Comparison of ENCODE assay signal across 10 mouse cellular contexts in the genomic region with DNA sequence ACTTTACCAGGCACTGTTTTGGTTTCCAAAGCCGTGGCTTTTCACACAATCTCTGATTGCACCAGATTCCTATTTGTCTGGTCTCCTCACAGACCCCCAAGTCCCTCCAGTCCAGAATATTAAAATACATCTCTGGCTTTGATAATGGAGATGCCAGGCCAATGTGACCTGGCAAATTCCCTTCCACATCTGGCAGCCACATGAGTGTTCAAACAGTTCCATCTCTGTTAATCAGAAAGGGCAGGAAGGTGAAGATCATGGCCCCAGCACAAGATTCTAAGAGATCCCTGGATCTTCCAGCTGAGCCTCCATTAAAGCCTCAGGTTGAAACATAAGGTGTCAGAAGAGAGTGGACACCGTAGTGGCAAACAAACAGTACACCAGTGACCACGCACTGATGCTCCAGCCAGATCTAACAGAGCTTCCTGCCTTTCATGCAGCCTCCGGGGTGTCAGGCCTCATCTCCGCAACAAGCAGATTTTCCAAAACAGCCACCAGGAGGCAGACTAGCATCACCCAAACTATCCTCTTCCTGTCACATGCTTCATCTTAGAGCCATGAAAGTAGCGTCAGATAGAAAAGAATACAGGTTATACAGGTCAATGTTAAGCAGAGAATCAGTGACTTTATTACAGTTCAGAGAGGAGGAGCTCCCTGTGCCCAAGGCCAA. TPM values are rescaled to one million over a fixed set of nuclear protein-coding genes. Genes with fewer than 3 reads are reported as not detected.
DNase-seq lines count a peak whose midpoint lies in the region; ATAC-seq and TF ChIP-seq lines count a peak whose summit lies in the region.
"Had no signal": no experiment of that assay in that cellular context is flagged by ENCODE, and none has a peak within 500 bp of the region (broad histone marks: within the 10 kb centered on the region; RNA-seq: fewer than 3 reads in every experiment).

No protein-coding gene starts in this region.

- no peak overlapping the region for H3K4me2 ChIP-seq in liver, embryonic 12.5 days
- H3K4me2 ChIP-seq in limb, embryonic 14.5 days (replicated peaks; ENCODE audit: low read depth, low read length, severe bottlenecking) = no peak overlapping the region
- H3K4me2 ChIP-seq: neural tube, embryonic 13.5 days had no signal

- no peaks in the 10 kb centered on the region for H3K36me3 ChIP-seq in liver, embryonic 12.5 days
- H3K36me3 ChIP-seq in MEL (ENCODE audit: control insufficient read depth in 1 of 2, insufficient read depth in 2 of 2, low read length in 2 of 2) = no peaks in the 10 kb centered on the region
- H3K36me3 ChIP-seq in limb, embryonic 14.5 days (ENCODE audit: control insufficient read depth, insufficient read depth, low read length) = no peaks in the 10 kb centered on the region
- no peaks in the 10 kb centered on the region for H3K36me3 ChIP-seq in splenic B cell, adult 2 months (ENCODE audit: control insufficient read depth, insufficient read depth, low read length, poor library complexity, severe bottlenecking)
- H3K36me3 ChIP-seq: neural tube, embryonic 13.5 days had no signal

- no peak overlapping the region for H3K27ac ChIP-seq in liver, embryonic 12.5 days
- H3K27ac ChIP-seq in MEL (ENCODE audit: control insufficient read depth, low read depth, low read length) = no peak overlapping the region
- H3K27ac ChIP-seq in limb, embryonic 14.5 days (replicated peaks; ENCODE audit: low read depth, low read length) = no peak overlapping the region
- H3K27ac ChIP-seq: neural tube, embryonic 13.5 days had no signal

- H3K4me1 ChIP-seq in liver, embryonic 12.5 days = no peaks in the 10 kb centered on the region
- no peaks in the 10 kb centered on the region for H3K4me1 ChIP-seq in MEL (ENCODE audit: control insufficient read depth in 1 of 2, insufficient read depth in 2 of 2, low read length in 2 of 2)
- peaks cover 3% of the 10 kb centered on the region; the same call in 1 of the 2 replicates for H3K4me1 ChIP-seq in limb, embryonic 14.5 days (ENCODE audit: control insufficient read depth, insufficient read depth, low read length)
- H3K4me1 ChIP-seq: neural tube, embryonic 13.5 days had no signal

- TF ChIP-seq EP300 in MEL (IDR thresholded peaks at IDR 0.05; ENCODE audit: low read depth in 1 of 2, low read length in 2 of 2) = no peak

- no peak; the same call in none of the 2 replicates for TF ChIP-seq RAD21 in MEL (IDR thresholded peaks at IDR 0.05; ENCODE audit: low read depth, low read length)

- H3K9me3 ChIP-seq in liver, embryonic 12.5 days (replicated peaks) = no peaks in the 10 kb centered on the region
- H3K9me3 ChIP-seq in MEL (replicated peaks; ENCODE audit: insufficient read depth, low read length) = no peaks in the 10 kb centered on the region
- no peaks in the 10 kb centered on the region for H3K9me3 ChIP-seq in limb, embryonic 14.5 days (ENCODE audit: control insufficient read depth, low read length)
- H3K9me3 ChIP-seq: neural tube, embryonic 13.5 days had no signal

- ATAC-seq in liver, embryonic 12.5 days = no peak
- no peak for ATAC-seq in limb, embryonic 14.5 days (ENCODE audit: low FRiP score, low read depth)

- no peak overlapping the region for H3K9ac ChIP-seq in liver, embryonic 12.5 days
- H3K9ac ChIP-seq in MEL (ENCODE audit: control insufficient read depth, low read depth, low read length, poor library complexity, severe bottlenecking) = no peak overlapping the region
- H3K9ac ChIP-seq in limb, embryonic 14.5 days (ENCODE audit: low read depth, low read length, severe bottlenecking) = no peak overlapping the region
- H3K9ac ChIP-seq: neural tube, embryonic 13.5 days had no signal

- 37% methylated on average over 6 of the region's 6 CpGs for WGBS in liver, embryonic 12.5 days (ENCODE audit: insufficient replicate concordance)
- WGBS in limb, embryonic 14.5 days = 29% methylated on average over 6 of the region's 6 CpGs

- H3K79me2 ChIP-seq in MEL (ENCODE audit: control insufficient read depth, insufficient read depth, low read length, poor library complexity) = no peaks in the 10 kb centered on the region

- no peaks in the 10 kb centered on the region for H3K27me3 ChIP-seq in liver, embryonic 12.5 days (replicated peaks)
- no peaks in the 10 kb centered on the region for H3K27me3 ChIP-seq in MEL (ENCODE audit: control insufficient read depth in 1 of 2, insufficient read depth in 2 of 2, low read length in 2 of 2)
- H3K27me3 ChIP-seq in limb, embryonic 14.5 days (ENCODE audit: control insufficient read depth, insufficient read depth, low read length) = no peaks in the 10 kb centered on the region
- no peaks in the 10 kb centered on the region for H3K27me3 ChIP-seq in splenic B cell, adult 2 months (ENCODE audit: control insufficient read depth, insufficient read depth, low read length, poor library complexity, severe bottlenecking)
- H3K27me3 ChIP-seq: neural tube, embryonic 13.5 days had no signal

- no peak overlapping the region for H3K4me3 ChIP-seq in liver, embryonic 12.5 days
- no peak overlapping the region for H3K4me3 ChIP-seq in MEL (ENCODE audit: control insufficient read depth in 1 of 2, insufficient read depth in 1 of 2, low read depth in 2 of 2, low read length in 2 of 2)
- no peak overlapping the region for H3K4me3 ChIP-seq in limb, embryonic 14.5 days (replicated peaks; ENCODE audit: low read length)
- H3K4me3 ChIP-seq: neural tube, embryonic 13.5 days had no signal

- DNase-seq in liver (peak; percentile 15), MEL (ENCODE audit: low read depth, low spot score) (peak; percentile 4)
- peak; percentile 34 for DNase-seq in adrenal gland, adult 8-10 months
- DNase-seq in gastrocnemius, postnatal 10 days = peak; percentile 45
- DNase-seq in limb, embryonic 14.5 days (ENCODE audit: low spot score) = peak; percentile 57
- peak; percentile 39 for DNase-seq in splenic B cell, adult 2 months (ENCODE audit: low read depth, low spot score)
- DNase-seq in spleen, postnatal 36 days (ENCODE audit: low spot score in 2 of 2) = no peak

- TF ChIP-seq CTCF in MEL (IDR thresholded peaks at IDR 0.05 in 2 of 3, conservative IDR thresholded peaks at IDR 0.05 in 1 of 3; ENCODE audit: control insufficient read depth in 1 of 3, insufficient read depth in 1 of 3, low read depth in 2 of 3, low read length in 3 of 3, poor library complexity in 1 of 3, severe bottlenecking in 1 of 3) = peak in 2 of 3 experiments; percentile 10 to 17; a peak in 2 of 6 replicates

- TF ChIP-seq POLR2A in MEL (IDR thresholded peaks at IDR 0.05; ENCODE audit: control insufficient read depth in 1 of 2, insufficient read depth in 1 of 2, low read depth in 1 of 2, low read length in 2 of 2, poor library complexity in 1 of 2) = no peak
- no peak for TF ChIP-seq POLR2A in limb, embryonic 14.5 days (IDR thresholded peaks at IDR 0.05; ENCODE audit: borderline replicate concordance, extremely low read depth, insufficient read depth, insufficient read length)

RNA-seq across cellular contexts. Expression of gene Ccl7, which starts 2.4 kb away (rescaled TPM):
- 0.62 and 0.68 TPM in 2 replicates for polyA plus RNA-seq in liver, embryonic 12.5 days (2016; fragmentation: Nextera tagmentation; extraction: Ambion mirVana)
- not detected in 2 replicates for total RNA-seq in MEL (2012; rRNA removed)
- polyA plus RNA-seq in MEL (2012; ENCODE audit: insufficient read depth in 1 of 2, insufficient read length in 2 of 2, low read depth in 1 of 2, low replicate concordance in 2 of 2, missing spikeins in 1 of 2) = not detected
- 1 to 10 TPM in 1 of 4 experiments, under 1 TPM in 1, not detected in 2; 0.46 to 1.7 TPM for total RNA-seq in adrenal gland, adult 8-10 months (2022)
- total RNA-seq in gastrocnemius, postnatal 10 days (2021) = 1 to 10 TPM in 1 of 2 experiments, under 1 TPM in 1; 0.94 to 1.2 TPM
- 1.2 and 1.5 TPM in 2 replicates for polyA plus RNA-seq in limb, embryonic 14.5 days (2012; rRNA removed)
- polyA plus RNA-seq in limb, embryonic 14.5 days (2014; fragmentation: Nextera tagmentation; extraction: Ambion mirVana) = 4.3 and 4.6 TPM in 2 replicates

RNA-seq across cellular contexts. Expression of gene Gm17268, which starts 9.5 kb away (rescaled TPM):
- polyA plus RNA-seq in liver, embryonic 12.5 days (2016; fragmentation: Nextera tagmentation; extraction: Ambion mirVana) = not detected in 2 replicates
- total RNA-seq in MEL (2012; rRNA removed) = not detected in 2 replicates
- not detected for polyA plus RNA-seq in MEL (2012; ENCODE audit: insufficient read depth in 1 of 2, insufficient read length in 2 of 2, low read depth in 1 of 2, low replicate concordance in 2 of 2, missing spikeins in 1 of 2)
- not detected for total RNA-seq in adrenal gland, adult 8-10 months (2022)
- not detected for total RNA-seq in gastrocnemius, postnatal 10 days (2021)
- not detected in 2 replicates for polyA plus RNA-seq in limb, embryonic 14.5 days (2012; rRNA removed)
- not detected in 2 replicates for polyA plus RNA-seq in limb, embryonic 14.5 days (2014; fragmentation: Nextera tagmentation; extraction: Ambion mirVana)
- polyA plus RNA-seq: heart, embryonic 16.5 days; neural tube, embryonic 13.5 days had no signal

RNA-seq across cellular contexts. Expression of gene Ccl11, which starts 9.7 kb away (rescaled TPM):
- polyA plus RNA-seq in liver, embryonic 12.5 days (2016; fragmentation: Nextera tagmentation; extraction: Ambion mirVana) = 0.11 TPM in 1 of 2 replicates, not detected in the other
- total RNA-seq in MEL (2012; rRNA removed) = not detected in 2 replicates
- polyA plus RNA-seq in MEL (2012; ENCODE audit: insufficient read depth in 1 of 2, insufficient read length in 2 of 2, low read depth in 1 of 2, low replicate concordance in 2 of 2, missing spikeins in 1 of 2) = not detected
- 1 to 10 TPM; 3.5 to 8.2 (median 4.4) TPM for total RNA-seq in adrenal gland, adult 8-10 months (2022)
- 10 to 100 TPM; 12.2 to 13.3 TPM for total RNA-seq in gastrocnemius, postnatal 10 days (2021)
- polyA plus RNA-seq in limb, embryonic 14.5 days (2012; rRNA removed) = 4.3 and 5.8 TPM in 2 replicates
- polyA plus RNA-seq in limb, embryonic 14.5 days (2014; fragmentation: Nextera tagmentation; extraction: Ambion mirVana) = 4.0 and 4.9 TPM in 2 replicates

RNA-seq across cellular contexts. Expression of gene Ccl2, which starts 12.5 kb away (rescaled TPM):
- 2.0 and 2.8 TPM in 2 replicates for polyA plus RNA-seq in liver, embryonic 12.5 days (2016; fragmentation: Nextera tagmentation; extraction: Ambion mirVana)
- total RNA-seq in MEL (2012; rRNA removed) = 0.15 and 0.20 TPM in 2 replicates
- polyA plus RNA-seq in MEL (2012; ENCODE audit: insufficient read depth in 1 of 2, insufficient read length in 2 of 2, low read depth in 1 of 2, low replicate concordance in 2 of 2, missing spikeins in 1 of 2) = not detected
- 1 to 10 TPM in 3 of 4 experiments, under 1 TPM in 1; 0.74 to 2.6 (median 1.2) TPM for total RNA-seq in adrenal gland, adult 8-10 months (2022)
- 1 to 10 TPM in 1 of 2 experiments, under 1 TPM in 1; 0.92 to 2.0 TPM for total RNA-seq in gastrocnemius, postnatal 10 days (2021)
- 4.7 and 7.0 TPM in 2 replicates for polyA plus RNA-seq in limb, embryonic 14.5 days (2012; rRNA removed)
- 6.3 and 7.7 TPM in 2 replicates for polyA plus RNA-seq in limb, embryonic 14.5 days (2014; fragmentation: Nextera tagmentation; extraction: Ambion mirVana)

RNA-seq across cellular contexts. Expression of gene Ccl12, which starts 53.8 kb away (rescaled TPM):
- polyA plus RNA-seq in liver, embryonic 12.5 days (2016; fragmentation: Nextera tagmentation; extraction: Ambion mirVana) = 0.45 and 0.50 TPM in 2 replicates
- total RNA-seq in MEL (2012; rRNA removed) = not detected in 2 replicates
- polyA plus RNA-seq in MEL (2012; ENCODE audit: insufficient read depth in 1 of 2, insufficient read length in 2 of 2, low read depth in 1 of 2, low replicate concordance in 2 of 2, missing spikeins in 1 of 2) = not detected
- under 1 TPM in 1 of 4 experiments, not detected in 3; 0.52 TPM for total RNA-seq in adrenal gland, adult 8-10 months (2022)
- 1 to 10 TPM in 1 of 2 experiments, under 1 TPM in 1; 0.90 to 1.6 TPM for total RNA-seq in gastrocnemius, postnatal 10 days (2021)
- polyA plus RNA-seq in limb, embryonic 14.5 days (2012; rRNA removed) = 4.0 and 4.6 TPM in 2 replicates
- 5.0 and 5.3 TPM in 2 replicates for polyA plus RNA-seq in limb, embryonic 14.5 days (2014; fragmentation: Nextera tagmentation; extraction: Ambion mirVana)

Comparison
In these comparisons a context has a peak if more than half of its experiments do, and no peak if none do; other contexts are left out.
1. DNase-seq: peak in liver (single experiment), MEL (single experiment), adrenal gland, adult 8-10 months (single experiment), gastrocnemius, postnatal 10 days (single experiment), limb, embryonic 14.5 days (single experiment) and splenic B cell, adult 2 months (single experiment); none in spleen, postnatal 36 days (0 of 2).